Mouse (Mus musculus): ENCODE measurements around the gene Etv4.

DNA sequence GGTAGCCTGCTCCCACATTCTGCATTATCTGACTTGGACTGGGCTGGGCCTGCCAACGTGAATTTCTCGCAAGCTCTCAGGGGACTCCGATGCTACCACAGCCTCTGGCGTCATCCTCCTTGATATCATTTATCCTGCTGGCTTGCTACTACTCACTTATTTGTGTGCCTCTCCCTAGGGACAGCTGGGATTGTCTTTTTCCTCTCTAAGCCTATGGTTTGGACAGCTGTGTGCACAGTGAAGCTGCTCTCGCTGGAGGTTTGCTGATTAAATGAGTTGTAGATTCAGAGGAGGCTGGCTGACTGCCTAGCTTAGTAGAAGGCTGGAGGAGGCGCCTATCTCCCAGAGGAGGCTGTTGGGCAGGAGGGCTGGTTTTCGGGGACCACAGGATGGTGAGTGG lies 46.8 kb upstream of the Etv4 start:
- TF ChIP-seq CTCF (IDR thresholded peaks at IDR 0.05; ENCODE audit: control insufficient read depth, insufficient read depth, low read length) = no peak
- no peak for TF ChIP-seq POLR2A (IDR thresholded peaks at IDR 0.05; ENCODE audit: borderline replicate concordance, control insufficient read depth, low read depth, low read length)

Measured in bone marrow, adult 2 months (tissue).